Mouse (Mus musculus) liver, embryonic 16.5 days (tissue): ENCODE measurements around the gene Gpr12. TPM values are rescaled to one million over a fixed set of nuclear protein-coding genes. Genes with fewer than 3 reads are reported as not detected.
"Not testable (repeated sequence)": the region's sequence is repeated elsewhere in the genome, so short reads cannot be mapped to it uniquely, and the experiment has no call there.

Source experiments
- ATAC-seq: fragments of 200-750 bp; cut with Nextera tagmentation; 2 replicates; pipeline ENCODE4 v1.8.0; 2017; ENCODE audit warnings: low read depth, mild to moderate bottlenecking, moderate number of reproducible peaks, moderate library complexity
- H3K27ac ChIP-seq: fragments of 300-500 bp; sonication (generic); 2 replicates; pipeline ENCODE4 v1.5.1; 2014; ENCODE audit warnings: mild to moderate bottlenecking, low read length
- H3K27me3 ChIP-seq: fragments of 300-500 bp; sonication (generic); 2 replicates; pipeline ENCODE4 v1.6.1; 2014; ENCODE audit warnings: low read depth, low read length, mixed read lengths; ENCODE audit not compliant: control insufficient read depth, insufficient read depth
- H3K36me3 ChIP-seq: fragments of 300-500 bp; sonication (generic); 2 replicates; pipeline ENCODE4 v1.6.1; 2014; ENCODE audit warnings: mild to moderate bottlenecking; ENCODE audit not compliant: control insufficient read depth, insufficient read depth
- H3K4me1 ChIP-seq: fragments of 300-500 bp; sonication (generic); 2 replicates; pipeline ENCODE4 v1.6.1; 2014; ENCODE audit warnings: low read depth, low read length, mixed read lengths; ENCODE audit not compliant: control insufficient read depth
- H3K4me2 ChIP-seq: fragments of 300-500 bp; sonication (generic); 2 replicates; pipeline ENCODE4 v1.6.1; 2014; ENCODE audit warnings: low read depth, low read length, mixed read lengths
- H3K4me3 ChIP-seq: fragments of 300-500 bp; sonication (generic); 2 replicates; pipeline ENCODE4 v1.5.1; 2014; ENCODE audit warnings: low read depth, mild to moderate bottlenecking, low read length
- H3K9ac ChIP-seq: fragments of 300-500 bp; sonication (generic); 2 replicates; pipeline ENCODE4 v1.6.1; 2014; ENCODE audit warnings: low read depth, low read length
- H3K9me3 ChIP-seq: fragments of 300-500 bp; sonication (generic); replicated peaks from 2 replicates; pipeline ENCODE4 v1.6.1; 2016; ENCODE audit warnings: low read length; ENCODE audit not compliant: control insufficient read depth
- WGBS: fragments of 180-500 bp; shearing (Covaris S2); extraction: QIAGEN DNeasy Blood & Tissue Kit; methylation state at CpG from one replicate; pipeline ENCODE4 v1.1.7; 2014; ENCODE audit not compliant: insufficient replicate concordance; 5-methylcytosine and 5-hydroxymethylcytosine counted together
- polyA plus RNA-seq: library from polyadenylated mRNA; unstranded; fragments of >200 nt; fragmentation: Nextera tagmentation; extraction: Ambion mirVana; gene quantifications from 2 replicates; pipeline ENCODE4 v1.2.1, GENCODE M21; 2015

Gene Gpr12
- polyA plus RNA-seq, 1 experiment from 2014 or later: 0.13 TPM

DNA sequence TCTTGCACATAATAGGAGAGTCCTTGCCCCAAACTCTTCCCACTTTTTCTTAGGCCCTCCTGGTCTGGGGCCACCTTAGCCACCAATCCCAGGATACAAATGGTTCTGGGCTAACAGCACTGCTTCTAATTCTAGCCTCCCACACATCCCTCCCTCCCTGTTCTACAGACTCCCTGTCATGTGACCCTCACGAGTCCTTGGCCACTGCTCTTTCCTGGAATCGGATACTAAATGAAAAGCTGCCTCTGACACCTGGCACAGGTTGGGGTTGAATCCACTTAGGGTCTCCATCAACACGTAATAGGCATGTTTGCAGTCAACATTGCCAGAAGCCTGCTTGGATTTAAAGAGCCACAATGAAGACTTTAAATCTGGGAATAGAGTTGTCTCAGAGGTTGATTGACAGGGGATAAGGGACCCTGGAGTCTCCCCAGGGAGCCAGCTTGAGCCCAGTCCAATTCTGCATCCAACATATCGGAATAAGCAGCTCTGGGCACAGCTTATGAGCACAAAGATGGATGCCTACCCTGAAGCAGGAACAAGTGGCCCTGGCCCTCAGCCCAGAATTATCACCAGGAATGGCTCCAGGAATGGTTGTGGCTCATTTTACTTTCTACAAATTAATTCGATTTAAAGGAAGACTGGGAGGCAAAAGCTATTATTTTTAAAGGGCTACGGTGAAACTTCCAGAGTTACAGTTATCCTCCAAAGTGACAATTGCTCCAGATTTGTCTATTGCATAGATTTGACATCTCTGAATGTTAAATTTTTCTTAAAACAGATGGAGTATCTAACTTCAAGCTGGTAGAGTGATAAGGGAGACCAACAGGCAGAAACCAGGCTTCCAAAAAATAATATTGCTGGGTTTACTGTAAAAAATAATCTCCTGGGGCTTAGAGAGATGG, 13.0 kb downstream of the Gpr12 start:
- WGBS: 53% methylated on average over 6 of the region's 6 CpGs
- ATAC-seq: not testable (repeated sequence)

DNA sequence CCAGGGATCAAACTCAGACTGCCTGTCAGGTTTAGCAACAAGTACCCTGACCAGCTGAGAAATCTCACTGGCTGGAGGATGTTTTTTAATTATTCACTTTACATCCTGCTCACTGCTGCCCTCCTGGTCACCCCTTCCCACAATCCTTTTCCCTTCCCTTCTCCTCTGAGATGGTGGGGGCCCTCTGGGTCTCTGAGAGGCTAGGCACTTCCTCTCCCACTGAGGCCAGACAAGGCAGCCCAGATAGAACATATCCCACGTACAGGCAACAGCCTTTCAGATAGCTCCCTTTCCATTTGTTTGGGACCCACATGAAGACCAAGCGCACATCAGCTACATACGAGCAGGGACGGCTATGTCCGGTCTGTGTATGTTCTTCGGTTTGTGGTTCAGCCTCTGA, 14.9 kb downstream of the Gpr12 start:
- not testable (repeated sequence) for H3K27ac ChIP-seq, ATAC-seq, H3K36me3 ChIP-seq, H3K4me1 ChIP-seq, H3K9ac ChIP-seq, H3K4me3 ChIP-seq, H3K9me3 ChIP-seq, H3K27me3 ChIP-seq, H3K4me2 ChIP-seq
- WGBS: 60% methylated on average over 6 of the region's 6 CpGs

More for the DNA sequence above, 13.0 kb downstream of the Gpr12 start:
- not testable (repeated sequence) for H3K9ac ChIP-seq, H3K4me2 ChIP-seq, H3K27me3 ChIP-seq, H3K9me3 ChIP-seq, H3K4me3 ChIP-seq, H3K36me3 ChIP-seq, H3K27ac ChIP-seq, H3K4me1 ChIP-seq

DNA sequence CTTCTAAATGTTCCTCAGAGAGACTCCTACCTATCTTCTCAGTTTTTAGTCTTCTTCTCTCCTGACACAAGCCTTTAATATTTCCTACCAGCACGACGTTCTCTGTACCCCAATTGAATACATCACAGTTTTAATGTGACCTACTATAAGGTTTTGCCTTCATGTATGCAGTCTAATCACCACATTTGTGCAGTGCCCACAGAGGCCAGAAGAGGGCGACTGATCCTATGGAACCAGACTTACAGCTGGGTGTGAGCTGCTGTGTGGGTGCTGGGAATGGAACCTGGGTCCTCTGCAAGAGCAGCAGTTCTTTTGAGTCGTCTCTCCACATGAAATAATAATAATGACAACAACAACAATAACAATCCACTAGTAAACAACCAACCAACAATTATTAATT, 18.0 kb downstream of the Gpr12 start:
- Histone ChIP-seq H3K9ac (no peak overlapping the region), H3K4me3 (no peak overlapping the region), H3K4me2 (no peak overlapping the region), H3K4me1 (no peaks in the 10 kb centered on the region), H3K27ac (no peak overlapping the region), H3K36me3 (no peaks in the 10 kb centered on the region), H3K9me3 (no peaks in the 10 kb centered on the region), H3K27me3 (no peaks in the 10 kb centered on the region)
- WGBS: 40% methylated on average over 4 of the region's 4 CpGs
- ATAC-seq: no peak

GRCm38 (mm10) chr5:146564259-146564658, 20.8 kb downstream of the Gpr12 start:
- H3K4me1 ChIP-seq: no peaks in the 10 kb centered on the region
- no peak for ATAC-seq
- no peak overlapping the region for H3K4me2 ChIP-seq
- no peak overlapping the region for H3K27ac ChIP-seq
- H3K36me3 ChIP-seq: no peaks in the 10 kb centered on the region
- H3K27me3 ChIP-seq: no peaks in the 10 kb centered on the region
- WGBS: 57% methylated on average over 1 of the region's 1 CpGs
- no peak overlapping the region for H3K9ac ChIP-seq
- no peaks in the 10 kb centered on the region for H3K9me3 ChIP-seq
- H3K4me3 ChIP-seq: no peak overlapping the region

- H3K4me1 ChIP-seq, ATAC-seq: not testable (repeated sequence)
Measured at GRCm38 (mm10) chr5:146555836-146556235, 29.2 kb downstream of the Gpr12 start, which contains the start of gene Gm3415. Gm3415 (plus strand) TSS chr5:146556136.

GRCm38 (mm10) chr5:146537347-146537746, 47.7 kb downstream of the Gpr12 start, which contains the start of gene Gm3409:
Gm3409 (plus strand) TSS chr5:146537647.
- H3K4me3 ChIP-seq, H3K9ac ChIP-seq, H3K27me3 ChIP-seq, H3K4me2 ChIP-seq, H3K36me3 ChIP-seq, H3K4me1 ChIP-seq, H3K9me3 ChIP-seq, ATAC-seq, H3K27ac ChIP-seq: not testable (repeated sequence)
- WGBS: 89% methylated on average over 2 of the region's 3 CpGs

More at GRCm38 (mm10) chr5:146555836-146556235, 29.2 kb downstream of the Gpr12 start, which contains the start of gene Gm3415:
- not testable (repeated sequence) for H3K27ac ChIP-seq, H3K4me2 ChIP-seq, H3K9ac ChIP-seq, H3K36me3 ChIP-seq, H3K27me3 ChIP-seq, H3K9me3 ChIP-seq, H3K4me3 ChIP-seq
- WGBS: no CpG with 5 or more reads among the region's 3 CpGs

Other genes starting within 250 kb of the Gpr12 start
- 0.04 and 0.05 TPM in 2 replicates for gene Wasf3, start 200.3 kb downstream of the Gpr12 start, polyA plus RNA-seq
- not detected in 2 replicates for gene Gm6408, start 103.3 kb downstream of the Gpr12 start, polyA plus RNA-seq
- not detected in 2 replicates for gene Gm6370, start 93.9 kb downstream of the Gpr12 start, polyA plus RNA-seq
- gene 4930449I24Rik, start 82.8 kb downstream of the Gpr12 start, polyA plus RNA-seq: not detected in 2 replicates
- not detected in 2 replicates for gene Gm3402, start 71.1 kb downstream of the Gpr12 start, polyA plus RNA-seq
- not detected in 2 replicates for gene Gm3404, start 59.4 kb downstream of the Gpr12 start, polyA plus RNA-seq
- not detected in 2 replicates for gene Gm3409, start 47.6 kb downstream of the Gpr12 start, polyA plus RNA-seq
- not detected in 2 replicates for gene Gm3415, start 29.1 kb downstream of the Gpr12 start, polyA plus RNA-seq
- gene Usp12, start 209.8 kb upstream of the Gpr12 start, polyA plus RNA-seq: 7.8 and 8.1 TPM in 2 replicates
- gene Rpl21, start 247.7 kb upstream of the Gpr12 start, polyA plus RNA-seq: 251 and 280 TPM in 2 replicates